Mouse (Mus musculus): ENCODE results near the gene Map3k20.

Map3k20 gene

DNA sequence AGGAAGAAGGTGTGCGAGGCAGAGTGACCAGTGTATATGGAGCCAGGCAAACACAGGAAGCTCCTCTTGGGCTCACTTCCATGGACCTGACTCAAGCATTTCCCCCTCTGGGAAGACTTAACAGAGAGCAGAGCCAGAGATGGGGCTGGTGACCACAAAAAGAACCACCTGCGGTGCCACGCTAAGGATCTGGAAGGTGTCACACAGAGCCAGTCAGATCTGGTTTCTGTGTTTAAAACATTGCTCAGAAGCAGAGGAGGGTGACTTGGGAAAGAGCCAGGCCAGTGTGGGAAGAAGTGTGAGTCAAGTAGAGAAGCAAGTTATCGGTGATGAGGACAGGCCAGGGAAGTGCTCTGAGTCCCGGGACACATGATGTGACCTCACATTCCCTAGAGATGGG lies 135.1 kb downstream of the Map3k20 start:
- DNase-seq (ENCODE audit: low read depth, low spot score) = no peak

DNA sequence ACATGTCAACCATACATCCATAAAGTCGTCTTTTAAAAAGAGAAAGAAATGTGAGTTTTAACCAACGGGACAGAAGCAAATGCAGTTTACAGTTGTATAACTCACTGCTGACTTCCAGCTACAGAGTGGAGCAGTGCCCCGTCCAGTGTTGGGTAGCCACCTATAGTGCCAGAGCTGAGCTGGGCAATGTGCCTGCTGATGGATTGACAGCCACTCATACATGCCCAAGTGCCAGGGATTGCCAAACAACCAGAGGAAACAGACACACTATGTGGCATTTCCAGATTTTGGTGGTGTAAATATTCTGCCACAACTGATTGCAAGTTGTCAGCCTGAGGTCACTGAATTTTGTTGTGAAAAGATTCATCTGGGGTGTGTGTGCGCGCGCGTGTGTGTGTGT lies 139.2 kb downstream of the Map3k20 start:
- DNase-seq (ENCODE audit: low read depth, low spot score) = no peak

DNA sequence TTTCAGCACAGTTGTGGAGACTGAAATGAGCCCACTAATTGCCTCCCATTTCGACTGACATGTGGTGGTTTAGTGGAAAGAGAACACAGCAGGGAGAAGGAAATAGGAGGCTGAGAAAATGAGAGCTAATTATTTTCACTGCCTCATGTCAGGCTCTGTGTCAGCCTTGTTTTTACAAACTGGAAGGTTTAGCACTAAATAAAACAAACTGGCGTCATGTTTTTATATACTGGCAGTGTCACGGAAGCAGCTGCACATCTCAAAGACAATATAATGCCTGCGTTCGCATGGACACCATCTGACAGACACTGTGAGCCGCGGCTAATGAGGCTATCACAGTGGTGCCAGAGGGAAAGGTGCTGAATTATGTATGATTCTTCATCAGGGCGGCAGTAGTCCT lies 141.3 kb downstream of the Map3k20 start:
- no peak for DNase-seq (ENCODE audit: low read depth, low spot score)

DNA sequence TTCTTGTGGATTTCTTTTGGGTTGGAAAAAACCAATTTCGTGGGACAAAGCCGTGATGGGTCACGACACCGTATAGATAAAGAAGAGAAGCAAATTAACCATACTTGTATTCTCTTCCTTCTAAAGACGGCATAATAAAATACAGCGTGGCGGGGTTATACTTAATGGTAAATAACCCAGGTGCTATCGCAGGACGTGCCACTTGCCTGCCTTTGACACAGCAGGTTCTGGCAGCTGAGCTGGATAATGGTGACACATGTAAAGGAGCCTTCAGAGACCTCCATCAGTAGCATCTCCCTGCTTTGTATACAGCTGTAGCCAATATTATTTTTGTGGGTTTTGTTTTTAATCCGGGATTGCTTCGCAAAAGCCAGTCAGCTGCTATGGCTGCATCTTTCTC lies 141.9 kb downstream of the Map3k20 start:
- no peak for DNase-seq (ENCODE audit: low read depth, low spot score)

DNA sequence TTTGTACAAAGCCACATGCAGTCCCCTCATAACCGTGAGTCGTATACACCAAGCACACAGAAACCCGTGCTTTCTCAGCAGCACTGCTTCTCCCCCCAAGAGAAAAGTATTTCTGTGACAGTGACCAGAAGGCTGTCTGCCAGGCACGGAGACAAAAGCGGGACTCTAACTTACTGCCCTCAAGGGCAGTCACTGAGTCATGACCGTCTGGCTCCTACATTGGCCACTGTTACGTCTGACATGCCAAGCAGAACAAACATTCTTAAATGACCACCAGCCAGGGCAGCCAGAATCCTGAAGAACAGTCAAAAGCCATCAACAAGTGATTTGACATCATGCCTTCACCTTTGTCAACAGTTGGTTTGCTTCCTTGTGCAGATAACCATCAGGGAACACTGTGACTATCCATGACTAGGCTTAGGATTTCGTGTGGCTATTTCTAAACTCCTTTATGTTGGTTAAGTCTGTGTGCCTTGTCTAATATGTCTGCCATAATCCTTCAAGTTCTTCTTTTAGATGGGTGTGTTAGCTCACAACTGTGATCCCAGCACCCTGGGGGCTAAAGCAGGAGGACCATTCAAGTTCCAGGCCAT lies 153.6 kb downstream of the Map3k20 start:
- DNase-seq (ENCODE audit: low read depth, low spot score) = no peak

DNA sequence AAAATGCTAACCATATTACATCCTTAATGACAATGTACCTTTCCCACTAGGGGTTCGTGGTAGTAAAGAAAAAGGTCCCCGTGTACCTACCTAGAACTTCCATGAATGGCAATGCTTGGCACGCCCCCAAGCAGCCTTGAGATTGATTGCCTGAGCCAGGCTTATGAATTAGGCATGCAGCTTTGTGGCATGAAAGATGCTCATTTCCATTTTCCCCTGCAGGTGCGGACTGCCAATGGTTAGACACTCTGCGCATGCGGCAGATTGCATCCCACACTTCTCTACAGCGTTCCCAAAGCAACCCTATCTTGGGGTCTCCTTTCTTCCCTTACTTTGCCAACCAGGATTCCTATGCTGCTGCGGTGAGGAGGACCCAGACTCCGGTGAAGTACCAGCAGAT lies 155.6 kb downstream of the Map3k20 start:
- DNase-seq (ENCODE audit: low read depth, low spot score) = no peak

DNA sequence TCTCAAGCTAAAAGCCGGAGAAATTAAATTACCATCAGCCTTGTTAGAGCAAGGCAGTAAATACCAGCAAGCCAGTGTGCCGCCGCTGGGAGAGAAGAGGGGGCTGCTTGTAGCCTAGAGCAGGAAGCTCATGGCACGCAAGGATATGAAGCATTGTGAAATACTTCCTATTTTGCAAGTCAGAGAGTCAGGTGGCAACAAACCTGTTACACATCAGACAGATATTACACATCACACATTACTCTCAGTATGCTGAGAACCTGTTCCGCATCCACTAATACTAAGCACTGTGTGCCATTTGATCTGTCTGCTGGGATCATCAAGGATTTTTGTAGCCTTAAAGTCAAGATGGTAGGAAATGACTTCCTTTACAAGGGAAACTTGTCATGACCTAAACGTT lies 157.4 kb downstream of the Map3k20 start:
- no peak for DNase-seq (ENCODE audit: low read depth, low spot score)

DNA sequence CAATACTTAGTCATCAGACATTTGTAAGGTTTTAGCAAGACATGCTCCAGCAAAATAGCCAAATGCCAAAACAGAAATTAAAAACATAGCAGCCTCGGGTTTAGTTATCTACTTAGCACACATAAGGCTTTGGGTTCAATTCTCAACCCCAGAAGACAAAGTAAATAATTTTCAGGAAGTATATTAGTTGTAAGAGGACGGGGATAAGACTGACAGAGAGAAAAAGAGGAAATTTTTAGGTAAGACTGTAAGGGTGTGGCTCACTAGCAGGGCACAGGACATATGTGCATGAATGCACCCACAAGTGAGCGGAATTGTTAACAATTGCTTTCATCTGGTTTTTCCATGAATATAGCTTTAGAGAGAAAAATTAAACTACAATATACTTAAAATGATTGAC lies 158.5 kb downstream of the Map3k20 start:
- no peak for DNase-seq (ENCODE audit: low read depth, low spot score)

DNA sequence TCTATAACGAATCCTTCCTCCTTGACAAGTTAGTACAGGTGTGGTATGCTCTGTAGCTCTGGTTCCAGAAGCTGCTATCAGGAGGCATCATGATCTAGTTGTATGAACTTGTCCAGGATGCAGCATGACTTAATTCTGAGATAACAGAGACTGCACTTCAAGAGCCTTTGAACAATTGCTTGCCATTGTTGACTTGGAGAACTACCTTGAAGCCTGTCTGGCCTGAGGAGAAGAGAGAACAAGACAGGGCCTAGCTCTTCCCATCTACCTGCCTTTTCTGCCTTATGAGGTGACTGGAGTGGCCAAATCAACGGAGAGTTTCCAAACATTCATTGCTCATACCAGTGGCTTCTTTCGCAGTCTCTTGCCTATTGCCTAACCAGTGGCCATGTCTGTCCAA lies 160.7 kb downstream of the Map3k20 start:
- DNase-seq (ENCODE audit: low read depth, low spot score) = no peak

DNA sequence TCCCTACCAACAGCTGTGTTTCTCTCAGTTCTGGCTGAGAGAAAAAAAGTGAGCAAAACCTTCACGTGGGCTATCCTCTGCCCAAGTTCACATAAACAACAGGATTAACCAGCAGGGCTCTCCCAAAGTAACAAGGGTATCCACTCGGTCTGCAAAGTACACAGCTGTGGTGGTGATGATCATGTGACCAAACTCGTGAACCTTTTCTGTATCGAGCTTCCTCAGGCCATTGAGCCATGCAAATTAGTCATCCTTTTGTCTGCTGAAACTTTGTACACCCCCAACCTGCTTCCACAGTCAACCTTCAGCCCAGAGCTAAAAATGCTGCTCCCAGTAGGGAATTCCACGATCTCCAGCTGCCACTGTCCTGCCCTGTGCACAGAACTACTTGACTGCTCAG lies 161.2 kb downstream of the Map3k20 start:
- peak; percentile 66 for DNase-seq (ENCODE audit: low read depth, low spot score)

DNA sequence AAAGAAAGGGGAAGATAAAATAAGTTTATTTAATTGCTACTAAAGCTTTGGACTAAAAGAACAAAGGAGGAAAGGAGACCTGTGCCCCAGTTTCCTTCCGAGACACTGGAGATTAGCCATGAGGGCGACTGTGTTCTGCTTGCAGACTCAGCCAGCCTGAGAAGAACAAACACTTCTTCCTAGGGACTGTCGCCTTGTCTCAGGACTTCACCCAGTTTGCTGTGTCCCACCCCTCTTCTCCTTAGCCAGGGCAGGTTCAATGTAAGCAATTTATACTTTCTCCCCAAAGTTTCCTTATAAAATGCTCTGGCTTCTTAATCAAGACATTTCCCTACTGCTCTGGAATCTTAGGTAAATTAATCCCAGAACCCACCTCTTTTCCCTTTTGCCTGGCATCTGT lies 168.1 kb downstream of the Map3k20 start:
- DNase-seq (ENCODE audit: low read depth, low spot score) = no peak

DNA sequence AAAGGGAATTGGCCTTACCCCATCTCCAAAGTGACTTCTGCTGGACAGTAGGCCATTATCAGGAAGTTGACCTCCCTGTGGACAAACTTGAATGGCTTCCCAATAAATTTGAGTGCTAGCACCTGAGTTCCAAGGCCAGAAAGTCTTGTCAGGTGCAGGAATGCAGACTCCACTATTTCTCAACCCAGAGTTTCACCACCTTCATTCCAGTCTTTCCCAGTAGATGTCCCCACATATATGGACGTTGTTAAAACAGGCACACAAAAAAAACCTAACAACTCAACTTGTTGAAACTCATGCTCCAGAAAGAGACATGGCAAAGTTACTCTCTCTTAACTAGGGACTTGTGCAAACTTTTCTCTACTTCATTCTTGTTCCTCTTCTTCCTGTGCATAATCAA lies 170.8 kb downstream of the Map3k20 start:
- no peak for DNase-seq (ENCODE audit: low read depth, low spot score)

DNA sequence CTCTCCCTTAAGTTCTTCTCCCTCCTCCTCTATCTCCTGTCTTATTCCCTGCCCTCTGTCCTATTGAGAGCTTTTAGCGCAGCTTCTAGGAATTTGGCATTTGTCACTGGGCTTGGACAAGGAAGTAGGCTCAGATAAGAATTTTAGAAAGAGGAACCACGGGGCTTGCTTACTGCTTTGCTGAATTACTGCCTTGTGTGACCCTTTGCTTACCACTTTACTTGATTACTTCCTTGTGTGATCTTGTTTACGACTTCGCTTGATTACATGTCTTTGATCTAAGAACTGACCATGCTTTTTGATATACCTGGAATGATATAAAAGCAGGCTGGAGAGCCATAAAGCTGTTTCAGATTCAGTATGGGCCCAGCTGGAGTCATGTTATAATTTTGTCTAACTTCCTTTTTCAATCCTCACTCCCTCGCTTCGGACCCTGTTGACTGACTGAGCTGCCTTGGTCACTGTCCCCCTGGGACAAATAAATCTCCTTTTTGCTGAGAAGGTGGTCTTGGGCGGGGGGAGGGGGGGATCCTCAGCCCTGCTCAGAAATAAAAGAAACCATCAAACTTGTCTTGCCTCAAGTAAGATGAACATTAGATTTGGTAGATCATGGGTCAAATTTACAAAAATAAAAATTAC lies 179.1 kb downstream of the Map3k20 start:
- no peak for DNase-seq (ENCODE audit: low read depth, low spot score)

DNA sequence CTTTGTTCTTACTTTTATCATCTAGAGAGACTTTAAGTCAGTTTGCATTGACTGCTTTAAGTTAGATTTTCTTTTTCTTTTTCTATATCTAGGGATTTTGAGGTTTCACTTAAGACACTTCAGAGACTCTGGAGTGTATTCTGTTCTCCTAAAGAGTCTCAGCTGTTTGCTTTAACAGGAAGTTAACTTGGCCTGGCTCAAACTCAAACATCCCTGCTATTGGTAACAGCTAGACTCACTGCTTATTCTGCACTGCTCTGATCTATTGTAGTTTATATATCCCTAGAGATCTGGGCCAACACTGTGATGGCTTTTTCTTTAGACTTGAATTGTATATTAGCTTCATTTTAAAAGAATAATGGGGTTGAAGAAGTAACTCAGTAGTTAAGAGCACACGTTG lies 182.2 kb downstream of the Map3k20 start:
- no peak for DNase-seq (ENCODE audit: low read depth, low spot score)

DNA sequence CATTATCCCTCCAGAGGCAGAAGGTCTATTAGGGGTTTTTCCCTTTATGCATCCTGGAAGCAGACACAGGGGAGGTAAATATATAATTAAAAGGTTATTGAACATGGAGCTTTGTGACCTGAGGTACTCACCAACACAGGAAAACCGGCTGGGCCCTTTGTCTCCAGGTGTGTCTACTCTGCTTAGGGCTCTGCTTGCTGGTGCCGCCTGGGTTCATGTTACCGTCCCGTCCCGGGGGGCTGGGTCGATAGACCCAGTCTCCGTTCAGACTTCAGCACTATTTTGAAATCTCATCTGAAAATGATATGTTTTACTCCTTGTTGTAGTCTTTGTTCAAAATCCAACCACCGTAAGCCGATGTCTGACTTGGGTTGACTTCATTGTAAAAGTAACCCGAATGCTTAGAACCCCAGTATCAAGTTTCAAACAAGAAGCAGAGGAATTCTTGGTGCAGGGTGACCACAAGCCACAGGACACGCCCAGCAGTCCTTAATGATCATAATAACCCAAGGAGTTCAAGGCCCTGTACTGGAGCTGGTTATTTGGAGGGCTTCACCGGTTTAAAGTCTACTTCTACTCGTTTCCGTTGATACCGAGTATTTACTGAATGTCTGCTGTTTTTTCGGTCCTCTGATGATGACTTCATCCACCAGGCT lies 186.1 kb downstream of the Map3k20 start:
- DNase-seq (ENCODE audit: low read depth, low spot score) = no peak

DNA sequence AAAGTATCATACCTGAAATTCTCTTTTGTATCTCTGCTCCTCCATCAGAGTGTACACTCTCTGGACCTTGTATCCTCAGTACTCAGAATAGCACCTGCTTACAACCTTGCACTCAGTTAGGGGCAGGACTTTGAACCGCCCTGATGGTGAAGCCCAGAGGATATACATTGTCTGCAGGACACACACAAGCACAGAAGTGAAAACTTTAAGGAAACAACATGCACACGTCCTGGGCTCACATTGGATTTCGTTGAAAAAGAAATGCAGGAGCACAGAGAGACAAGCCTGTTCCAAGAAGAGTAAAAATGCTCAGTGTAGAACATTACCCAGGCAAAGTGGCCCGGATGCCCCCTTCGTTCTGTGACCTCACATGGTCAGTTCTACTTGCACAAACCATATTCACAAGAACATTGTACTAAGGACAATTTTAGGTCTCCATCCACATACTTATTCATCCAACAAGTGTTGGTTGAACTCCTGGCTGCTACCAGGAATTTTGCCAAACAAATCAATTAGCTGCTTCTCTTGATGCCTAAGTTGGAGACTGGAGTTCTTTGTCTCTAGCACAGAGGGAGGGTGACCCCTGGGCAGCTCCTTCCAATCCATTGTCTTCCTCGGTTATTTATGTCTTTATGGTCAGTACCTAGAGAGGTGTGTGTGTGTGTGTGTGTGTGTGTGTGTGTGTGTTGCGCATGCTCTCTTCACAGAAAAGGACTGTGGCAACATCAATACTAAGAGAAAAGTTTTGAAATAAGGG lies 189.3 kb downstream of the Map3k20 start:
- DNase-seq (ENCODE audit: low read depth, low spot score) = peak; percentile 44

DNA sequence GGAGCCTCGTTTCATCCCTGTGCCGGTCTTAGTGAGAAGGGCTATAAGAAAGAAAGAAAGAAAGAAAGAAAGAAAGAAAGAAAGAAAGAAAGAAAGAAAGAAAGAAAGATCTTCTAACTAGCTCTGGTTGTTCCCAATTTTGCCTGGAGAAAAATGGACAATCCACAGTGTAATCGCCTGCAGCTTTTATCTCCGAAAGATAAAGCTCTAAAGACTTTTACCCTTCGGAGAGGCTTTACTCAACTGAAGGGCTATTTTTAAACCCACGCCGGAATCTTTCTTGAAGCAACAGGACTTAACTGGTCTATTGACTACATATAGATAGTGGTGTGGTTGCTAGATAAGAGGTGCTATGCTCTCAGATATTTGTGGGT lies 190.0 kb downstream of the Map3k20 start:
- DNase-seq (ENCODE audit: low read depth, low spot score) = no peak

DNA sequence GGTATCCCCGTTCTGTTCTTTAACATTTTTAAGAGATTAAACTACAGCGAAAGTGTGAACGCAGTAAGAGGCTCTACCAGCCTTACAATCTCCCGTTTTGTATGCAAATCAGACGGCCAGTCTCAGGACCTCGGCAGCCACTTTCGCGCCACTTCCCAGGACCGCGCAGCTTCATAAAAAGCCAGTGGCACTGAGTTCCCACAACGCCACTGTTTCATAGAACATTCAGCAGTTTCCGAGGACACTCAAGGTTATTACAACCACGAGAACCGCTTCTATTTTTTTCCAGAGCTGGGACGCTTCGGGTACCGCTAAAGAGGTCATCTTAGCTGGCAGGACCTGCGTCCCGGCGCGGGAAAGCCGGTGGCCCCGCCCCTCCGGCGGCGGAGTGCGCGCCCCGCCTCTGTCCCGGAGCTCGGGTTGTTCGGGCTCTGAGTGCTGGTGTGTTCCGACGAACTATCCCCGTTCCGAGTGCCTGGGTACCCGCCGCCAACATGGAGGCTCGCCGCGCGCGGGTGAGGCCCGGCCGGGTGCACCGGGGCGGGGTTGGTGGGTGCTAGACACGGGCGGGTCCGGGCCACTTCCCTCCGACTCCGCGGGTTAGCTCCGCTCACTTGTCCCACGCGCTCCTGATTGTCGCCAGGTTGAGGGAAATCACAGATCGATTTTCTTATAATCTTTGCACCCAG lies 190.5 kb downstream of the Map3k20 start, which contains the start of gene Cdca7:
TSS of gene Cdca7 (plus strand) at position 363 of the 689 bp plus-strand sequence.
- peak; percentile 80 for DNase-seq (ENCODE audit: low read depth, low spot score)

DNA sequence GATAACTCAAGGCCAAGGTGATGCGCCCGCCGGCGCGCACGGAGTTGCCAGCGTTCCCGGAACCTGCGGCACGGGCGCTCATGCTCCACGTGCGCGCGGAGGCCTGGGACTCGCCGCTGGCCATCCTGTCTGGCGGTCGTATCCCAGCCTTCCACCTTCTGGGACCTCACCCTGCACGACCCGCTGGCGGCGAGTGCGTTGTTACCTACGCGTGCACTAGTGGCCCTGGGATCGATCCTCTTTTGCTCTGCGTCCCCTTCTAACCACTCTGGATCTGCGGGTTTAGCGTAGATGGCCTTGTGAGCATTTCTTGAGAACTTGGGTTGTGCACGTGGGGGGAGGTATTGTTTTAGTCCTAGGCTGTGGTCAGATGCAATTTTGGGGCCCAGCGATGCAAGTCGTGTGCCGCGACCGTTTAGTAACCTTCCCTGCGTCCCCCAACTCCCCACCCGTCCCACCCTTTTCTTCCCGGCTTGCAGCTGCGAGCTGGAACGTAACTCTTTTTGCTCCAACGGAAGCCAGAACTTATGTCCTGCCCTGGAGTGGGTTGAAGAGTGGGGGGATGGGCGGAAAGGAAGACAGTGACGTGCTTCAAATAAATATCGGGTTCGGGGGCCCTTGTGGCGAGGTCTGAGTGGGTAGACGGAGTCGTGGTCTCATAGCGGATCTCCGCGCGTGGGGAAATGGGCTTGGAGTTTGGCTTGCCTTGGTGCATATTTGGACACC lies 191.2 kb downstream of the Map3k20 start:
- DNase-seq (ENCODE audit: low read depth, low spot score) = peak; percentile 73

DNA sequence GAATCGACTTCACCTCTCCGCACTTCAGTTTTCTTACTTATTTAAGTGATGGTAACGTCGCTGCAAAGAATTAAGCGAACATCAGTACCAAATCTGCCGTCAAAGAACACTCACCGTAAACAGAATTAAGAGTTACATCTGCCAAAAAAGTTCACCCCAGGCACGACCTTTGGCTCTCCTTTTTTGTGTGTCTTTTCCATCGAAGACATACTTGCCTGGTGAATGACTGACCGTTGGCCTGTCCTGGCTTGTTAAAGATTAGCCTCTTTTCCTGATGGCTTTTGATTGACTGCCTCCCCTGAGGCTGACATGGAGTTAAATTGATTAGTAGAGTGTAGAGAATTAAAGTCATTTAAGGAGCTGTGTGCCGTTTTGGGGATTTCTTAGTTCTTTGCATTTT lies 191.8 kb downstream of the Map3k20 start:
- DNase-seq (ENCODE audit: low read depth, low spot score) = no peak

DNA sequence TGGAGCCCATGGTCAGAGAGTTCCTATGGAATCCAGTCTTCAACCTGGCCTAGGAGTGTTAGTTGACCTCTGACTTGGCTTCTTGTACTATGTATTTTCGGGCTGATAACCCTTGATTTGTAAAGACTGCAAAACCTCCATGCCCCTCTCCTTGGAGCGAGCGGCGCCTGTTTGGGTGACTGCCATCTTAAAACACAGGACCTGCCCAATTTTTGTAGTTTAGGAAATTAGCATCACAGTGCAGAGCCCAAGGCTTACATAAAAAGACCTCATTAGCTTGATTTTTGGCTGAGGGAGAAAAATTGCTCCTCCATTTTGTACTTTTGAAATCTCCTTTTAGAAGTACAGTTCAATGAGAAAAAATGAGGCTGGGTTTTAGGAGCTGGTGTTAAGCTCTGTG lies 192.7 kb downstream of the Map3k20 start:
- no peak for DNase-seq (ENCODE audit: low read depth, low spot score)

Measured in ES-CJ7 (cell line).